Mouse (Mus musculus): ENCODE measurements around the gene Smim14.
A peak's percentile ranks its signal among the peaks of the same experiment; 100 is the strongest.

Gene Smim14

GRCm38 (mm10) chr5:65460361-65460760, 76.6 kb downstream of the Smim14 start:
- DNase-seq (ENCODE audit: low spot score in 2 of 2), result no peak

- DNase-seq (ENCODE audit: low spot score in 2 of 2), result no peak
Observed at GRCm38 (mm10) chr5:65459454-65459853, 77.5 kb downstream of the Smim14 start.

- no peak for DNase-seq (ENCODE audit: low spot score in 2 of 2)
Observed at GRCm38 (mm10) chr5:65457846-65458245, 79.1 kb downstream of the Smim14 start.

GRCm38 (mm10) chr5:65457086-65457827, 79.7 kb downstream of the Smim14 start:
- DNase-seq (ENCODE audit: low spot score in 2 of 2), result no peak

GRCm38 (mm10) chr5:65454771-65455170, 82.2 kb downstream of the Smim14 start:
- no peak for DNase-seq (ENCODE audit: low spot score in 2 of 2)

- DNase-seq (ENCODE audit: low spot score in 2 of 2), result no peak
Observed at GRCm38 (mm10) chr5:65448941-65449340, 88.0 kb downstream of the Smim14 start.

- DNase-seq (ENCODE audit: low spot score in 2 of 2), result no peak
Observed at GRCm38 (mm10) chr5:65447826-65448225, 89.2 kb downstream of the Smim14 start.

GRCm38 (mm10) chr5:65446756-65447155, 90.2 kb downstream of the Smim14 start:
- DNase-seq (ENCODE audit: low spot score in 2 of 2), result no peak

GRCm38 (mm10) chr5:65444981-65445380, 92.0 kb downstream of the Smim14 start:
- no peak for DNase-seq (ENCODE audit: low spot score in 2 of 2)

GRCm38 (mm10) chr5:65438041-65438440, 98.9 kb downstream of the Smim14 start:
- no peak for DNase-seq (ENCODE audit: low spot score in 2 of 2)

- DNase-seq (ENCODE audit: low spot score in 2 of 2), result peak; percentile 93 to 94
Observed at GRCm38 (mm10) chr5:65435806-65436561, 101.0 kb downstream of the Smim14 start, which contains the start of gene Ugdh. TSS of gene Ugdh (minus strand) at chr5:65435949.

GRCm38 (mm10) chr5:65435363-65435805, 101.6 kb downstream of the Smim14 start:
- no peak for DNase-seq (ENCODE audit: low spot score in 2 of 2)

- no peak for DNase-seq (ENCODE audit: low spot score in 2 of 2)
Observed at GRCm38 (mm10) chr5:65434471-65435362, 102.3 kb downstream of the Smim14 start.

GRCm38 (mm10) chr5:65429441-65429840, 107.5 kb downstream of the Smim14 start:
- DNase-seq (ENCODE audit: low spot score in 2 of 2), result no peak

- no peak for DNase-seq (ENCODE audit: low spot score in 2 of 2)
Observed at GRCm38 (mm10) chr5:65428321-65428720, 108.7 kb downstream of the Smim14 start.

GRCm38 (mm10) chr5:65425251-65425650, 111.7 kb downstream of the Smim14 start:
- DNase-seq (ENCODE audit: low spot score in 2 of 2), result no peak

- no peak for DNase-seq (ENCODE audit: low spot score in 2 of 2)
Observed at GRCm38 (mm10) chr5:65424215-65424614, 112.8 kb downstream of the Smim14 start.

GRCm38 (mm10) chr5:65422803-65423202, 114.2 kb downstream of the Smim14 start:
- no peak for DNase-seq (ENCODE audit: low spot score in 2 of 2)

GRCm38 (mm10) chr5:65420822-65421221, 116.2 kb downstream of the Smim14 start:
- no peak for DNase-seq (ENCODE audit: low spot score in 2 of 2)

- no peak for DNase-seq (ENCODE audit: low spot score in 2 of 2)
Observed at GRCm38 (mm10) chr5:65419136-65419535, 117.8 kb downstream of the Smim14 start.

GRCm38 (mm10) chr5:65415653-65416458, 121.1 kb downstream of the Smim14 start:
- no peak for DNase-seq (ENCODE audit: low spot score in 2 of 2)

Data from spleen, postnatal 14 days (tissue).